Mouse (Mus musculus): ENCODE data around the gene Map3k11.

GRCm38 (mm10) chr19:5653969-5654719, 34.4 kb upstream of the Map3k11 start:
- no peak for TF ChIP-seq EP300 (IDR thresholded peaks at IDR 0.05; ENCODE audit: low read depth in 1 of 2, low read length in 2 of 2)
- no peak for TF ChIP-seq CTCF (IDR thresholded peaks at IDR 0.05 in 2 of 3, conservative IDR thresholded peaks at IDR 0.05 in 1 of 3; ENCODE audit: control insufficient read depth in 1 of 3, insufficient read depth in 1 of 3, low read depth in 2 of 3, low read length in 3 of 3, poor library complexity in 1 of 3, severe bottlenecking in 1 of 3)
- TF ChIP-seq TCF12 (IDR thresholded peaks at IDR 0.05; ENCODE audit: low read depth, low read length) = no peak
- no peak for TF ChIP-seq CHD2 (IDR thresholded peaks at IDR 0.05; ENCODE audit: low read length)
- TF ChIP-seq RAD21 (IDR thresholded peaks at IDR 0.05; ENCODE audit: low read depth, low read length) = no peak
- TF ChIP-seq POLR2A (IDR thresholded peaks at IDR 0.05; ENCODE audit: control insufficient read depth in 1 of 2, insufficient read depth in 1 of 2, low read depth in 1 of 2, low read length in 2 of 2, poor library complexity in 1 of 2) = no peak
- no peak for TF ChIP-seq POLR2AphosphoS5 (IDR thresholded peaks at IDR 0.05; ENCODE audit: borderline replicate concordance, low read depth, low read length)
- TF ChIP-seq HCFC1 (IDR thresholded peaks at IDR 0.05; ENCODE audit: low read depth, low read length) = no peak
- no peak for TF ChIP-seq ZMIZ1 (IDR thresholded peaks at IDR 0.05; ENCODE audit: low read depth, low read length)
- no peak for TF ChIP-seq SMC3 (IDR thresholded peaks at IDR 0.05; ENCODE audit: low read depth, low read length)
